Mouse (Mus musculus): ENCODE measurements around the gene Gnptab.

- TF ChIP-seq POLR2A (IDR thresholded peaks at IDR 0.05; ENCODE audit: control insufficient read depth, extremely low read depth, insufficient read depth, low read length, poor library complexity) (no peak), CTCF (IDR thresholded peaks at IDR 0.05; ENCODE audit: borderline replicate concordance, control insufficient read depth, extremely low read depth, insufficient read depth, low read length, poor library complexity) (no peak)
Measured at GRCm38 (mm10) chr10:88374984-88375383, 3.9 kb upstream of the Gnptab start.
